Mouse (Mus musculus): ENCODE measurements around the gene Wdr73.
A peak's percentile ranks its signal among the peaks of the same experiment; 100 is the strongest.
"Not testable (repeated sequence)": the region's sequence is repeated elsewhere in the genome, so short reads cannot be mapped to it uniquely, and the experiment has no call there.

The Wdr73 gene

GRCm38 (mm10) chr7:80900944-80901501 lies at the start of gene Wdr73:
TSS of gene Wdr73 (minus strand) at chr7:80901269.
- DNase-seq (ENCODE audit: low spot score), result peak; percentile 90

- DNase-seq (ENCODE audit: low spot score), result peak; percentile 94
Measured at GRCm38 (mm10) chr7:80947445-80948350, 46.6 kb upstream of the Wdr73 start, which contains the start of gene Sec11a. TSS of gene Sec11a (minus strand) at chr7:80947780.

GRCm38 (mm10) chr7:80939808-80940207 lies 38.7 kb upstream of the Wdr73 start:
- no peak for DNase-seq (ENCODE audit: low spot score)

GRCm38 (mm10) chr7:80937304-80937666 lies 36.2 kb upstream of the Wdr73 start:
- not testable (repeated sequence) for DNase-seq (ENCODE audit: low spot score)

- DNase-seq (ENCODE audit: low spot score), result not testable (repeated sequence)
Measured at GRCm38 (mm10) chr7:80936617-80937303, 35.7 kb upstream of the Wdr73 start.

GRCm38 (mm10) chr7:80935834-80936233 lies 34.8 kb upstream of the Wdr73 start:
- no peak for DNase-seq (ENCODE audit: low spot score)

- DNase-seq (ENCODE audit: low spot score), result no peak
Measured at GRCm38 (mm10) chr7:80932777-80933176, 31.7 kb upstream of the Wdr73 start.

- peak; percentile 28 for DNase-seq (ENCODE audit: low spot score)
Measured at GRCm38 (mm10) chr7:80931618-80932207, 30.6 kb upstream of the Wdr73 start.

- no peak for DNase-seq (ENCODE audit: low spot score)
Measured at GRCm38 (mm10) chr7:80923165-80923564, 22.1 kb upstream of the Wdr73 start.

- DNase-seq (ENCODE audit: low spot score), result no peak
Measured at GRCm38 (mm10) chr7:80919647-80920008, 18.6 kb upstream of the Wdr73 start.

GRCm38 (mm10) chr7:80918982-80919646 lies 18.0 kb upstream of the Wdr73 start:
- no peak for DNase-seq (ENCODE audit: low spot score)

GRCm38 (mm10) chr7:80917916-80918465 lies 16.9 kb upstream of the Wdr73 start:
- DNase-seq (ENCODE audit: low spot score), result no peak

- no peak for DNase-seq (ENCODE audit: low spot score)
Measured at GRCm38 (mm10) chr7:80912496-80912895, 11.4 kb upstream of the Wdr73 start.

- DNase-seq (ENCODE audit: low spot score), result no peak
Measured at GRCm38 (mm10) chr7:80911053-80911452, 10.0 kb upstream of the Wdr73 start.

GRCm38 (mm10) chr7:80904921-80905515 lies 3.9 kb upstream of the Wdr73 start, which contains the start of gene Nmb:
TSS of gene Nmb (minus strand) at chr7:80905076.
- DNase-seq (ENCODE audit: low spot score), result peak; percentile 76

- no peak for DNase-seq (ENCODE audit: low spot score)
Measured at GRCm38 (mm10) chr7:80903625-80904422, 2.8 kb upstream of the Wdr73 start.

GRCm38 (mm10) chr7:80901541-80902274 lies 639 bp upstream of the Wdr73 start:
- no peak for DNase-seq (ENCODE audit: low spot score)

GRCm38 (mm10) chr7:80897721-80898120 lies 3.3 kb downstream of the Wdr73 start:
- DNase-seq (ENCODE audit: low spot score), result no peak

- no peak for DNase-seq (ENCODE audit: low spot score)
Measured at GRCm38 (mm10) chr7:80897134-80897533, 3.9 kb downstream of the Wdr73 start.

All from ovary, postnatal 36 days (tissue).